Mouse (Mus musculus): ENCODE data around the gene Ifnk.

Gene Ifnk

GRCm38 (mm10) chr4:35138077-35138476 lies 13.8 kb upstream of the Ifnk start:
- peak; percentile 53 for DNase-seq (ENCODE audit: low read depth)

GRCm38 (mm10) chr4:35140317-35140716 lies 11.5 kb upstream of the Ifnk start:
- peak; percentile 78 for DNase-seq (ENCODE audit: low read depth)

GRCm38 (mm10) chr4:35143472-35144102 lies 8.3 kb upstream of the Ifnk start:
- no peak for DNase-seq (ENCODE audit: low read depth)

GRCm38 (mm10) chr4:35145726-35146125 lies 6.1 kb upstream of the Ifnk start:
- no peak for DNase-seq (ENCODE audit: low read depth)

- no peak for DNase-seq (ENCODE audit: low read depth)
These were observed 5.3 kb upstream of the Ifnk start for GRCm38 (mm10) chr4:35146597-35146996.

- DNase-seq (ENCODE audit: low read depth): no peak
These were observed 3.5 kb upstream of the Ifnk start for GRCm38 (mm10) chr4:35148326-35148725.

- DNase-seq (ENCODE audit: low read depth): no peak
These were observed 1.1 kb upstream of the Ifnk start for GRCm38 (mm10) chr4:35150706-35151105.

GRCm38 (mm10) chr4:35154051-35154450 lies 2.2 kb downstream of the Ifnk start:
- DNase-seq (ENCODE audit: low read depth): no peak

GRCm38 (mm10) chr4:35155132-35155922 lies 3.5 kb downstream of the Ifnk start:
- DNase-seq (ENCODE audit: low read depth): peak; percentile 68

- DNase-seq (ENCODE audit: low read depth): peak; percentile 73
These were observed 4.3 kb downstream of the Ifnk start for GRCm38 (mm10) chr4:35156149-35156611.

- peak; percentile 91 for DNase-seq (ENCODE audit: low read depth)
These were observed 5.1 kb downstream of the Ifnk start, which contains the start of gene Mob3b for GRCm38 (mm10) chr4:35156751-35157611. Mob3b (minus strand) TSS chr4:35157484.

GRCm38 (mm10) chr4:35157815-35158214 lies 6.0 kb downstream of the Ifnk start:
- no peak for DNase-seq (ENCODE audit: low read depth)

GRCm38 (mm10) chr4:35165275-35165674 lies 13.4 kb downstream of the Ifnk start:
- no peak for DNase-seq (ENCODE audit: low read depth)

GRCm38 (mm10) chr4:35165947-35166346 lies 14.1 kb downstream of the Ifnk start:
- no peak for DNase-seq (ENCODE audit: low read depth)

- no peak for DNase-seq (ENCODE audit: low read depth)
These were observed 16.0 kb downstream of the Ifnk start for GRCm38 (mm10) chr4:35167855-35168254.

- no peak for DNase-seq (ENCODE audit: low read depth)
These were observed 17.8 kb downstream of the Ifnk start for GRCm38 (mm10) chr4:35169571-35170125.

- no peak for DNase-seq (ENCODE audit: low read depth)
These were observed 20.6 kb downstream of the Ifnk start for GRCm38 (mm10) chr4:35172471-35172870.

GRCm38 (mm10) chr4:35173551-35173950 lies 21.7 kb downstream of the Ifnk start:
- DNase-seq (ENCODE audit: low read depth): no peak

- DNase-seq (ENCODE audit: low read depth): no peak
These were observed 23.7 kb downstream of the Ifnk start for GRCm38 (mm10) chr4:35175566-35175965.

GRCm38 (mm10) chr4:35177926-35178645 lies 26.2 kb downstream of the Ifnk start:
- DNase-seq (ENCODE audit: low read depth): no peak

- DNase-seq (ENCODE audit: low read depth): no peak
These were observed 35.9 kb downstream of the Ifnk start for GRCm38 (mm10) chr4:35187617-35188326.

Measured in naive thymus-derived CD4-positive, alpha-beta T cell, adult 2 months (primary cell).